Mouse (Mus musculus) ES-Bruce4 (cell line): ENCODE measurements at regions not wholly inside any gene's neighbourhood (a gene's known extent, or its start where the extent isn't known, plus 50 kb on each side); places are given as distances from the start of the nearest gene placed in this dataset.

ENCODE experiments used
- H3K27ac ChIP-seq: 2 replicates; pipeline ENCODE4 v1.5.1; 2012; ENCODE audit warnings: low read length, inconsistent platforms; ENCODE audit not compliant: insufficient read depth
- H3K27me3 ChIP-seq: 2 replicates; pipeline ENCODE4 v1.6.1; 2012; ENCODE audit warnings: mild to moderate bottlenecking, low read length, inconsistent platforms; ENCODE audit not compliant: control insufficient read depth, poor library complexity, insufficient read depth, severe bottlenecking
- H3K36me3 ChIP-seq: 2 replicates; pipeline ENCODE4 v1.6.1; 2012; ENCODE audit warnings: inconsistent platforms, mild to moderate bottlenecking, low read length, moderate library complexity; ENCODE audit not compliant: control insufficient read depth, poor library complexity, insufficient read depth, severe bottlenecking
- H3K4me1 ChIP-seq: one replicate; pipeline ENCODE4 v1.8.1; 2011; ENCODE audit warnings: low read length; ENCODE audit not compliant: control insufficient read depth, insufficient read depth
- H3K4me3 ChIP-seq: 2 replicates; pipeline ENCODE4 v1.5.1; 2011; ENCODE audit warnings: low read depth, mild to moderate bottlenecking, low read length
- H3K9ac ChIP-seq: 2 replicates; pipeline ENCODE4 v1.6.1; 2012; ENCODE audit warnings: low read depth, mild to moderate bottlenecking, inconsistent platforms; ENCODE audit not compliant: poor library complexity, severe bottlenecking
- H3K9me3 ChIP-seq: replicated peaks from 2 replicates; pipeline ENCODE4 v1.6.1; 2012; ENCODE audit warnings: mild to moderate bottlenecking, low read length, inconsistent platforms; ENCODE audit not compliant: control insufficient read depth, poor library complexity, insufficient read depth, severe bottlenecking
- CTCF ChIP-seq: IDR thresholded peaks from one replicate; pipeline ENCODE4 v1.8.1; 2011; ENCODE audit warnings: low read depth, low read length
- EP300 ChIP-seq: IDR thresholded peaks from 2 replicates; pipeline ENCODE4 v1.6.1; 2011; ENCODE audit warnings: low read depth, low read length; ENCODE audit not compliant: insufficient read depth
- POLR2A ChIP-seq: IDR thresholded peaks from one replicate; pipeline ENCODE4 v1.8.1; 2011; ENCODE audit warnings: low read length; ENCODE audit not compliant: insufficient read depth

- no peak overlapping the region for H3K27ac ChIP-seq
- H3K9me3 ChIP-seq: no peaks in the 10 kb centered on the region; the same call in 1 of the 2 replicates
- TF ChIP-seq CTCF (no peak), EP300 (no peak)
- no peaks in the 10 kb centered on the region for H3K36me3 ChIP-seq
- H3K27me3 ChIP-seq: no peaks in the 10 kb centered on the region
- H3K4me1 ChIP-seq: no peaks in the 10 kb centered on the region
- no peak overlapping the region for H3K9ac ChIP-seq
- H3K4me3 ChIP-seq: no peak overlapping the region
These were observed 221.7 kb upstream of the Mphosph6 start for GRCm38 (mm10) chr8:118023451-118023850.

GRCm38 (mm10) chr8:118021978-118022377, 220.2 kb upstream of the Mphosph6 start:
- Histone ChIP-seq H3K27ac (no peak overlapping the region), H3K4me1 (peaks cover 2% of the 10 kb centered on the region), H3K27me3 (no peaks in the 10 kb centered on the region), H3K9ac (no peak overlapping the region), H3K9me3 (no peaks in the 10 kb centered on the region; the same call in 1 of the 2 replicates), H3K36me3 (no peaks in the 10 kb centered on the region), H3K4me3 (no peak overlapping the region)
- TF ChIP-seq POLR2A (no peak), CTCF (no peak), EP300 (no peak)

GRCm38 (mm10) chr8:118017261-118017660, 215.5 kb upstream of the Mphosph6 start:
- H3K4me1 ChIP-seq: peaks cover 2% of the 10 kb centered on the region

GRCm38 (mm10) chr8:118005186-118005585, 203.4 kb upstream of the Mphosph6 start:
- H3K27ac ChIP-seq: no peak overlapping the region
- no peak for TF ChIP-seq EP300
- TF ChIP-seq POLR2A: no peak
- TF ChIP-seq CTCF: no peak
- no peak overlapping the region for H3K9ac ChIP-seq
- no peaks in the 10 kb centered on the region for H3K4me1 ChIP-seq
- H3K36me3 ChIP-seq: no peaks in the 10 kb centered on the region
- no peak overlapping the region for H3K4me3 ChIP-seq
- no peaks in the 10 kb centered on the region for H3K27me3 ChIP-seq
- no peaks in the 10 kb centered on the region for H3K9me3 ChIP-seq

More at GRCm38 (mm10) chr8:118017261-118017660, 215.5 kb upstream of the Mphosph6 start:
- no peak overlapping the region for H3K4me3 ChIP-seq
- TF ChIP-seq EP300 (0 out of 2 replicates have a peak, but pooled peaks have one; percentile 25), CTCF (no peak)
- H3K27me3 ChIP-seq: no peaks in the 10 kb centered on the region
- H3K9ac ChIP-seq: no peak overlapping the region
- H3K36me3 ChIP-seq: no peaks in the 10 kb centered on the region
- no peak overlapping the region for H3K27ac ChIP-seq
- H3K9me3 ChIP-seq: no peaks in the 10 kb centered on the region; the same call in none of the 2 replicates

GRCm38 (mm10) chr8:118004391-118004851, 202.7 kb upstream of the Mphosph6 start:
- H3K9ac ChIP-seq: no peak overlapping the region
- H3K27me3 ChIP-seq: no peaks in the 10 kb centered on the region
- H3K4me3 ChIP-seq: no peak overlapping the region
- H3K9me3 ChIP-seq: no peaks in the 10 kb centered on the region
- H3K27ac ChIP-seq: no peak overlapping the region
- no peaks in the 10 kb centered on the region for H3K4me1 ChIP-seq
- H3K36me3 ChIP-seq: no peaks in the 10 kb centered on the region
- no peak for TF ChIP-seq POLR2A
- TF ChIP-seq EP300: no peak
- TF ChIP-seq CTCF: no peak

- no peaks in the 10 kb centered on the region for H3K4me1 ChIP-seq
- TF ChIP-seq EP300: no peak
- no peak for TF ChIP-seq CTCF
- no peak for TF ChIP-seq POLR2A
- no peaks in the 10 kb centered on the region for H3K36me3 ChIP-seq
- 0 out of 2 replicates have a peak, but pooled peaks cover 6% of the 10 kb centered on the region for H3K9me3 ChIP-seq
- H3K27ac ChIP-seq: no peak overlapping the region
- no peak overlapping the region for H3K4me3 ChIP-seq
- H3K9ac ChIP-seq: no peak overlapping the region
- H3K27me3 ChIP-seq: no peaks in the 10 kb centered on the region; the same call in 1 of the 2 replicates
These were observed 199.4 kb upstream of the Mphosph6 start for GRCm38 (mm10) chr8:118001138-118001537.
